Mouse (Mus musculus): ENCODE measurements around the gene Wdfy3. TPM values are rescaled to one million over a fixed set of nuclear protein-coding genes. Genes with fewer than 3 reads are reported as not detected.

Gene Wdfy3
- total RNA-seq, 1 experiment: 25.3 TPM

DNA sequence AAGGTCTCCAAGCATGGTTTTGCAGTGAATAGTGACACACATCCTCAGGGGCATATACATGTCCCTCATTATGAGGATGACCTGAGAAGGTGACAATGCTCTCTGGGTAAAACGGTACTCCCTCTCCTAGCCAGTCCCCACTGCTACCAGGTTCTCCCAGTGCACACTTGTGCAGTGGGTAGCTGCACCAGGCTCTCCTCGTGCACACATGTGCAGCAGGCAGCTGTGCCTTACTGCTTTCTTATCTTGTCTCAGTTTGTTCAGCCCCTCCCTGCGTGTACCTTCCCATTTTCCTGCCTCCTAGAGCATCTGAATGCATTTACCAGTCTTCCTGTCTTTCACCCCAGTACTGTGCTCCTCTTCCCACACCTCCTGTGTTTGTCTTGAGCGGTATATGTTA, 277.1 kb downstream of the Wdfy3 start:
- DNase-seq (ENCODE audit: low read depth, low spot score): no peak
- no peak for TF ChIP-seq CHD2 (IDR thresholded peaks at IDR 0.05; ENCODE audit: low read depth, low read length)
- TF ChIP-seq ZNF384 (IDR thresholded peaks at IDR 0.05; ENCODE audit: low read depth, low read length): no peak
- TF ChIP-seq HCFC1 (IDR thresholded peaks at IDR 0.05; ENCODE audit: borderline replicate concordance, insufficient read depth, low read length): no peak
- no peak for TF ChIP-seq MAFK (IDR thresholded peaks at IDR 0.05; ENCODE audit: insufficient read depth, low read depth, low read length)
- Histone ChIP-seq H3K9ac (ENCODE audit: insufficient read depth, low read depth, low read length, poor library complexity, severe bottlenecking) (no peak overlapping the region), H3K4me3 (ENCODE audit: insufficient read depth in 1 of 2, low read depth in 1 of 2, low read length in 2 of 2, poor library complexity in 1 of 2, severe bottlenecking in 1 of 2) (no peak overlapping the region), H3K36me3 (ENCODE audit: control insufficient read depth, insufficient read depth, low read length, poor library complexity, severe bottlenecking) (peaks cover 6% of the 10 kb centered on the region; the same call in 1 of the 2 replicates), H3K9me3 (ENCODE audit: control insufficient read depth, insufficient read depth, low read depth, low read length) (no peaks in the 10 kb centered on the region), H3K4me1 (ENCODE audit: control insufficient read depth in 2 of 2, insufficient read depth in 2 of 2, low read length in 2 of 2, poor library complexity in 1 of 2) (peaks cover 0 to 7% of the 10 kb centered on the region in 2 experiments; a peak in 1 of 4 replicates), H3K27ac (ENCODE audit: insufficient read depth, low read depth, low read length, poor library complexity, severe bottlenecking) (no peak overlapping the region)
- in situ Hi-C loops (cut with MboI; ENCODE audit: low sequenced_read_pairs in 2 of 2, unreplicated experiment in 2 of 2): no loop called here

DNA sequence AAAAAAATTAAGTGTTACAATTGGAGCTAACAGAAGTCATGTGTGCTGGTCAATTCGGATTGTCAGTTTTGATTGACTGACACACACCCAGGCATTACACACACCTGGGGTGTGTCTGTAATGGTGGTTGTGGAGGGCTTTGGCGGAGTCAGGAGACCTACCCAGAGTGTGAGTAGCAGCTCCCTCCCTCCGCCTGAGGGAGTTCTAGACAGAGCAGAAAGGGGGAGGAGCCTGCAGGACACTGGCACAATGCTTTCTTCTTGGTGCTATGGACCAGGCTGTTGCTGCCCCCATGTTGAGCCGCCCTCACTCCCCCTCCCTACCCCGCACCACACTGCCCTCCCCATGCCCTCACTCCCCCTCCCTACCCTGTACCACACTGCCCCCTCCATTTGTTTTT, 279.2 kb downstream of the Wdfy3 start:
- no peak overlapping the region for H3K9ac ChIP-seq (ENCODE audit: insufficient read depth, low read depth, low read length, poor library complexity, severe bottlenecking)
- H3K4me1 ChIP-seq (ENCODE audit: control insufficient read depth in 2 of 2, insufficient read depth in 2 of 2, low read length in 2 of 2, poor library complexity in 1 of 2): peaks cover 0 to 7% of the 10 kb centered on the region in 2 experiments; a peak in 1 of 4 replicates
- no peak for TF ChIP-seq ZNF384 (IDR thresholded peaks at IDR 0.05; ENCODE audit: low read depth, low read length)
- TF ChIP-seq MAFK (IDR thresholded peaks at IDR 0.05; ENCODE audit: insufficient read depth, low read depth, low read length): no peak
- no peak for TF ChIP-seq CHD2 (IDR thresholded peaks at IDR 0.05; ENCODE audit: low read depth, low read length)
- no peak for TF ChIP-seq HCFC1 (IDR thresholded peaks at IDR 0.05; ENCODE audit: borderline replicate concordance, insufficient read depth, low read length)
- TF ChIP-seq ZC3H11A (IDR thresholded peaks at IDR 0.05; ENCODE audit: borderline replicate concordance, low read depth, low read length): no peak
- H3K4me3 ChIP-seq (ENCODE audit: insufficient read depth in 1 of 2, low read depth in 1 of 2, low read length in 2 of 2, poor library complexity in 1 of 2, severe bottlenecking in 1 of 2): no peak overlapping the region
- H3K9me3 ChIP-seq (ENCODE audit: control insufficient read depth, insufficient read depth, low read depth, low read length): no peaks in the 10 kb centered on the region
- no peak overlapping the region for H3K27ac ChIP-seq (ENCODE audit: insufficient read depth, low read depth, low read length, poor library complexity, severe bottlenecking)
- no peaks in the 10 kb centered on the region for H3K36me3 ChIP-seq (ENCODE audit: control insufficient read depth, insufficient read depth, low read length, poor library complexity, severe bottlenecking)
- no peak for DNase-seq (ENCODE audit: low read depth, low spot score)
- in situ Hi-C loops (cut with MboI; ENCODE audit: low sequenced_read_pairs in 2 of 2, unreplicated experiment in 2 of 2): no loop called here

DNA sequence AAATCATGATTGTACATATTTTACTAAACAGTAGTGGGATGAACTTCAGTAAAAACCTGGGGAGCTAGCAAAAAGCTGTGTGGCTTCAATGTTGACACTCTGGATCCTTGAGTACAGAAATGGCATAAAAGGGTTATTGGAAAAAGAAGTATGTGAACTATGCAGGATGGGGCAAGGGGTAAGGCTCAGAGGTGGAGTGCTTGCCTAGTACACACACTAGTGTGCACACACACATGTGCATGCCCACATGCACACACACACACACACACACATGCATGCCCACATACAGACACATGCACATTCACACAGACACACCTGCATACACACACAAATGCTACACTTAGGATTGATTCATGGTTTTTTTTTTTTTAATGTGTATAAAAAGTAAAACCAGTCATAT, 280.0 kb downstream of the Wdfy3 start:
- Histone ChIP-seq H3K4me1 (ENCODE audit: control insufficient read depth in 2 of 2, insufficient read depth in 2 of 2, low read length in 2 of 2, poor library complexity in 1 of 2) (peaks cover 0 to 7% of the 10 kb centered on the region in 2 experiments; a peak in 1 of 4 replicates), H3K9ac (ENCODE audit: insufficient read depth, low read depth, low read length, poor library complexity, severe bottlenecking) (no peak overlapping the region), H3K9me3 (ENCODE audit: control insufficient read depth, insufficient read depth, low read depth, low read length) (no peaks in the 10 kb centered on the region), H3K27ac (ENCODE audit: insufficient read depth, low read depth, low read length, poor library complexity, severe bottlenecking) (no peak overlapping the region), H3K36me3 (ENCODE audit: control insufficient read depth, insufficient read depth, low read length, poor library complexity, severe bottlenecking) (no peaks in the 10 kb centered on the region), H3K4me3 (ENCODE audit: insufficient read depth in 1 of 2, low read depth in 1 of 2, low read length in 2 of 2, poor library complexity in 1 of 2, severe bottlenecking in 1 of 2) (no peak overlapping the region)
- in situ Hi-C loops (cut with MboI; ENCODE audit: low sequenced_read_pairs in 2 of 2, unreplicated experiment in 2 of 2): no loop called here
- no peak for DNase-seq (ENCODE audit: low read depth, low spot score)
- TF ChIP-seq CHD2 (IDR thresholded peaks at IDR 0.05; ENCODE audit: low read depth, low read length) (no peak), MAFK (IDR thresholded peaks at IDR 0.05; ENCODE audit: insufficient read depth, low read depth, low read length) (no peak), ZNF384 (IDR thresholded peaks at IDR 0.05; ENCODE audit: low read depth, low read length) (no peak), HCFC1 (IDR thresholded peaks at IDR 0.05; ENCODE audit: borderline replicate concordance, insufficient read depth, low read length) (no peak), ZC3H11A (IDR thresholded peaks at IDR 0.05; ENCODE audit: borderline replicate concordance, low read depth, low read length) (no peak)

DNA sequence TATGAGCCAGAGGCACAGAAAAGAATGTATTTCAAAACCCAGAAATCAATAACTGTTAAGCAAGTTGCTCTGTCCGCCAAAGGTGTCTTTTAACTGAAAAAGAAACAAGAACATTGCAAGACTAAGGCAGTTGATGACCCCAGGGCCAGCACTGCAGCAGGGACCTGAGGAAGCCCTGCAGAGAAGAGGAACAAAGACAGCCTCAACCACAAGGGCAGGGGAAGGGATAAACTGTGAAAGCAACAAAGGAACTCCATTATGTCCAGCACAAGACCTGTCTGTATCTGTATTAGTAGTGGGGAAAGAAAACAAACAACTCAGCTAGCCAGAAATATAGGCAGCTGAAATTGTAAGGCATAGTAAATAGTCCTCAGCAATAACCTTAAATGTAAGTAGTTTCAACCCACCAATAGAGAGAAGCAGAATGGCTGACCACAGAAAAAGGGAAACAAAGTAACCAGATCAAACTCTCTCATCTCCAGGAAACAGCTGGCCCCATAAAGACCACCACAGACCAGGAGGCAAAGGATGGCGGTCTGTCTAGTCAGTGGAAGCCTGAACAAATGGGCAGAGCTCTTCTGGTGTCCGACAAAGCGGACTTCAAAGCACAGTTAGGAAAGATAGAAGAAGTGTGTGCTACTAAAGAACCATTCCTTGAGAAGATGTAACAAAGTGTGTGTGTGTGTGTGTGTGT, 283.7 kb downstream of the Wdfy3 start:
- no peak overlapping the region for H3K27ac ChIP-seq (ENCODE audit: insufficient read depth, low read depth, low read length, poor library complexity, severe bottlenecking)
- no peak for TF ChIP-seq HCFC1 (IDR thresholded peaks at IDR 0.05; ENCODE audit: borderline replicate concordance, insufficient read depth, low read length)
- in situ Hi-C loops (cut with MboI; ENCODE audit: low sequenced_read_pairs in 2 of 2, unreplicated experiment in 2 of 2): no loop called here

DNA sequence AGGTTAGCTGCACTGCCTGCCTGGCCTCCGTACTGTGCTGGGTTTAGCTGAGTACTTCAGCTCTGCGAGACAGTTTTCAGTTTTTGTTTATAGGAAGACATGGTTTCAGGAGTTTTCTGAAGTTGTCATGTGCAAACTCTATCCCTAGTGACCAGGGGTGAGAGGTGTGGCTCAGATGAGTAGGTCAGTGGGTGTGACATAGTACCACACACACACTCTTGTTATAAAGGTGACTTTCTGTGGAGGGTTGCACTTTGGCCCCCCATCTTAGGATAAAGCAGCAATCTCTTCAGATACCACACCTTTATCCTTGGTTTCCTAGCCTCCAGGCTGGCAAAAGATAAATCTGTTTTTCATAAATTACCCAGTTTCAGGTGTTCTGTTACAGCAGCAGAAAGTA, 284.9 kb downstream of the Wdfy3 start:
- no peaks in the 10 kb centered on the region for H3K9me3 ChIP-seq (ENCODE audit: control insufficient read depth, insufficient read depth, low read depth, low read length)
- TF ChIP-seq ZC3H11A (IDR thresholded peaks at IDR 0.05; ENCODE audit: borderline replicate concordance, low read depth, low read length) (no peak), ZNF384 (IDR thresholded peaks at IDR 0.05; ENCODE audit: low read depth, low read length) (no peak), HCFC1 (IDR thresholded peaks at IDR 0.05; ENCODE audit: borderline replicate concordance, insufficient read depth, low read length) (no peak), CHD2 (IDR thresholded peaks at IDR 0.05; ENCODE audit: low read depth, low read length) (no peak), MAFK (IDR thresholded peaks at IDR 0.05; ENCODE audit: insufficient read depth, low read depth, low read length) (no peak)
- in situ Hi-C loops (cut with MboI; ENCODE audit: low sequenced_read_pairs in 2 of 2, unreplicated experiment in 2 of 2): no loop called here
- H3K9ac ChIP-seq (ENCODE audit: insufficient read depth, low read depth, low read length, poor library complexity, severe bottlenecking): no peak overlapping the region
- H3K36me3 ChIP-seq (ENCODE audit: control insufficient read depth, insufficient read depth, low read length, poor library complexity, severe bottlenecking): no peaks in the 10 kb centered on the region
- no peak overlapping the region for H3K4me3 ChIP-seq (ENCODE audit: insufficient read depth in 1 of 2, low read depth in 1 of 2, low read length in 2 of 2, poor library complexity in 1 of 2, severe bottlenecking in 1 of 2)
- no peak overlapping the region for H3K27ac ChIP-seq (ENCODE audit: insufficient read depth, low read depth, low read length, poor library complexity, severe bottlenecking)
- peaks cover 0 to 4% of the 10 kb centered on the region in 2 experiments; a peak in 1 of 4 replicates for H3K4me1 ChIP-seq (ENCODE audit: control insufficient read depth in 2 of 2, insufficient read depth in 2 of 2, low read length in 2 of 2, poor library complexity in 1 of 2)
- DNase-seq (ENCODE audit: low read depth, low spot score): no peak

More for the DNA sequence above, 283.7 kb downstream of the Wdfy3 start:
- H3K9ac ChIP-seq (ENCODE audit: insufficient read depth, low read depth, low read length, poor library complexity, severe bottlenecking): no peak overlapping the region
- no peaks in the 10 kb centered on the region for H3K36me3 ChIP-seq (ENCODE audit: control insufficient read depth, insufficient read depth, low read length, poor library complexity, severe bottlenecking)
- no peak overlapping the region for H3K4me3 ChIP-seq (ENCODE audit: insufficient read depth in 1 of 2, low read depth in 1 of 2, low read length in 2 of 2, poor library complexity in 1 of 2, severe bottlenecking in 1 of 2)
- peaks cover 0 to 9% of the 10 kb centered on the region in 2 experiments; a peak in 1 of 4 replicates for H3K4me1 ChIP-seq (ENCODE audit: control insufficient read depth in 2 of 2, insufficient read depth in 2 of 2, low read length in 2 of 2, poor library complexity in 1 of 2)
- DNase-seq (ENCODE audit: low read depth, low spot score): no peak
- no peaks in the 10 kb centered on the region for H3K9me3 ChIP-seq (ENCODE audit: control insufficient read depth, insufficient read depth, low read depth, low read length)
